Mouse (Mus musculus): Measurements from ENCODE around the gene Ctsc. TPM values are rescaled to one million over a fixed set of nuclear protein-coding genes. Genes with fewer than 3 reads are reported as not detected.

The Ctsc gene
- polyA plus RNA-seq, 1 experiment, result 6.5 TPM

DNA sequence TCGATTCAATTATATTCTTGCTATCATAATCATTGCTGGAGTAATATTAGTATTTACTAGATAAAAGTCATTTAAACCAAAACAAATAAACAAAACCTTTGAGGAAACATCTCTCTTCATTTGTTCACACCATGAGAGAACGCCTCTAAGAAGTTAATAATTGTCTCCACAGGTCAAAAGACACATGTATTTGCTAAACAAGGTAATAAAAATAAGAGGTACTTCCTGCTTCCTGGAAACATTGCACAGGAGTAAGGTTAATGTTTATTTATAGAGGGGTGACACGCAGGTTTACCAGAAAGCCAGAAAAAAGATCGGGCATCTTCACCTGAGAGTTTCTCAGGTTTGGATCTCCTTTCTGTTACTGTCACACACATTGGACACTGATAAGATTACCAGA, 16.1 kb upstream of the Ctsc start:
- DNase-seq (ENCODE audit: low read depth), result no peak
- TF ChIP-seq CTCF (IDR thresholded peaks at IDR 0.05; ENCODE audit: borderline replicate concordance, extremely low read depth, insufficient read depth, insufficient read length), result no peak
- no peak for TF ChIP-seq POLR2A (IDR thresholded peaks at IDR 0.05; ENCODE audit: borderline replicate concordance, extremely low read depth, insufficient read depth, insufficient read length, poor library complexity, severe bottlenecking)

GRCm38 (mm10) chr7:88264861-88265260, 13.0 kb upstream of the Ctsc start:
- DNase-seq (ENCODE audit: low read depth), result no peak
- TF ChIP-seq POLR2A (IDR thresholded peaks at IDR 0.05; ENCODE audit: borderline replicate concordance, extremely low read depth, insufficient read depth, insufficient read length, poor library complexity, severe bottlenecking) (no peak), CTCF (IDR thresholded peaks at IDR 0.05; ENCODE audit: borderline replicate concordance, extremely low read depth, insufficient read depth, insufficient read length) (no peak)

- TF ChIP-seq POLR2A (IDR thresholded peaks at IDR 0.05; ENCODE audit: borderline replicate concordance, extremely low read depth, insufficient read depth, insufficient read length, poor library complexity, severe bottlenecking) (no peak), CTCF (IDR thresholded peaks at IDR 0.05; ENCODE audit: borderline replicate concordance, extremely low read depth, insufficient read depth, insufficient read length) (no peak)
- DNase-seq (ENCODE audit: low read depth), result no peak
These were observed 8.0 kb upstream of the Ctsc start for GRCm38 (mm10) chr7:88269913-88270312.

DNA sequence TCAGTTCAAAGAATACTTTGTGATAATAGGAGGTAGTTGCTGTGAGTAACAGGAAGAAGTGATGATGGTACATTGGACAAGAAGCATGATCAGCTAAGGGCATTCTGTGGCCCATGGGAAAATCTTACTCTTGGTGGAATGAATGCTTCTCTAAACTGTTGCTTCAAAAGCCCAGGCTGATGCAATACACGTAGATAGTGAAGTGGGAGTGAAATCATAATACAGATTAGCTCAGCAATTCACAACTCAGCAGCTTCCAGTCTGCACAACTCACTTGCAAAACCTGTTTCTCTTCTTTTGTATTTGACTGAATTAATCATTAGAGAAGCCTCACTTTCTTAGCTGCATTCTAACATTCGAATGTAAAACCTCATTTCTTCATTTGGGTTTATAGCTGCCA, 6.4 kb upstream of the Ctsc start:
- no peak for TF ChIP-seq CTCF (IDR thresholded peaks at IDR 0.05; ENCODE audit: borderline replicate concordance, extremely low read depth, insufficient read depth, insufficient read length)
- TF ChIP-seq POLR2A (IDR thresholded peaks at IDR 0.05; ENCODE audit: borderline replicate concordance, extremely low read depth, insufficient read depth, insufficient read length, poor library complexity, severe bottlenecking), result no peak
- no peak for DNase-seq (ENCODE audit: low read depth)

DNA sequence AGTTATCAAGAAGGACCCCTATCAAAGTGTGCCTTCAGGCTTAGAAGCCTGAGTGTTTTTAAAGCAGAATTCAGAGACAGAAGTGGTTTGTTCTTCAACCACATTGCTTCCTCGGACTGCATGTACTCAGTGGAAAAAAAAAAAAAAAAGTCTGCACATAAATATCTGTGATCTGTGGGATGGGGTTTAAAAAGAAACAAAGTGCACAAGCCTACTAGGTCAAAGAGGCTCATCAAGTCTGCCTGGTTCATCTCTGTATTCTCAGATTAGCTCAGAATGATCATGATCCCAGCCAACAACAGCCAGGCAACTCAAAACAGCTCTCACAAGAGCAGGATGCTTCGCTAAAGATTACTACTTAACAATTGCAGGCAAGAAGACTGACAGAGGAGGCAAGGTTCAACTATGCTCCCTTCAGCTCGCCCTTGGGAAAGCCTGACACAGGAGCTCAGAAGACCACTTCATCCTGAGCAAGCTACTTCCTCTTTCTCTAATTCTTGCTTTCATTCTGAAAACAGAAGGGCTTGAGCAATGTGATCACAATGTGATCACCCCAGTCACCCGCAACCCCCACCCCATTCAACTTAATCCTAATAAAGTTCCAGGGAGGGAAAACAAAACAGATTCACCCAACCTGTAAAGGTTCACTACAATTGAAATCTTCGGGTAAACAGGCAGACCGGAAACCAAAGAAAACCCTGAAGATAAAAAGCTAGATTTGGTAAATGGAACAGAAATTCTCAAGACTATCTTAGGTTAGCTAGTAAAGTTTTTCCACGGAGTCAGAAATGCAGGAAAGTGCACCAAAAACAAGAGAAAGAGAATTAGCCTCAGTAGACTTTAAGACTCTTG, 745 bp upstream of the Ctsc start:
- DNase-seq (ENCODE audit: low read depth), result no peak
- TF ChIP-seq CTCF (IDR thresholded peaks at IDR 0.05; ENCODE audit: borderline replicate concordance, extremely low read depth, insufficient read depth, insufficient read length) (no peak), POLR2A (IDR thresholded peaks at IDR 0.05; ENCODE audit: borderline replicate concordance, extremely low read depth, insufficient read depth, insufficient read length, poor library complexity, severe bottlenecking) (no peak)

DNA sequence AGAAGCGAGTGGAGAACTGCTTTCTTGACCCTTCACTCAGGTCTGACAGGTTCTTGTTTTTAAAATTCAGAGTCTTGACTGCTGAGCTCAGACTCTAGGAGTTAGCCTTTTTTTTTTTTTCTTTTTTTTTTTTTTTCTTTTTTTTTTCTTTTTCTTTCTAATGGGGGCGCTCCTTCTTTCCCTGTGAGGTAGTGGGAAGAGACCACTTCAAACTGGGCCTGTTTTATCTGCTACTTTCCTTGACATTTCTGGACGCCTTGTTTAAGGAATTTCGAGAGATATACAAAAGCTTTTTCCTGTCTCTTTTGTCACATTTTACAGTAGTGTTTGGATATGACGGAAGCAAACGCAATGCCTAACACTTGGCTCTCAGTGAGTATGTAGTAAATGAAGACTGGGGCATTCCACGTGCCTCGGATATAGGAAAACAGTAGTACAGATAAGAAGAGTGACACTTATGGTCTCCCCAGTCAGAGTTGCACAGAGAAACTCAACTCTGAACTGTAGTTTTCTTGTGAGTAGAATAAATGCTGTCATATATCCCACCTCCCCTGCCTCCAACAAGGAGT, 827 bp downstream of the Ctsc start:
- no peak for DNase-seq (ENCODE audit: low read depth)
- TF ChIP-seq POLR2A (IDR thresholded peaks at IDR 0.05; ENCODE audit: borderline replicate concordance, extremely low read depth, insufficient read depth, insufficient read length, poor library complexity, severe bottlenecking) (no peak), CTCF (IDR thresholded peaks at IDR 0.05; ENCODE audit: borderline replicate concordance, extremely low read depth, insufficient read depth, insufficient read length) (no peak)

- no peak for DNase-seq (ENCODE audit: low read depth)
- no peak for TF ChIP-seq CTCF (IDR thresholded peaks at IDR 0.05; ENCODE audit: borderline replicate concordance, extremely low read depth, insufficient read depth, insufficient read length)
- no peak for TF ChIP-seq POLR2A (IDR thresholded peaks at IDR 0.05; ENCODE audit: borderline replicate concordance, extremely low read depth, insufficient read depth, insufficient read length, poor library complexity, severe bottlenecking)
These were observed 7.4 kb downstream of the Ctsc start for GRCm38 (mm10) chr7:88285276-88285675.

DNA sequence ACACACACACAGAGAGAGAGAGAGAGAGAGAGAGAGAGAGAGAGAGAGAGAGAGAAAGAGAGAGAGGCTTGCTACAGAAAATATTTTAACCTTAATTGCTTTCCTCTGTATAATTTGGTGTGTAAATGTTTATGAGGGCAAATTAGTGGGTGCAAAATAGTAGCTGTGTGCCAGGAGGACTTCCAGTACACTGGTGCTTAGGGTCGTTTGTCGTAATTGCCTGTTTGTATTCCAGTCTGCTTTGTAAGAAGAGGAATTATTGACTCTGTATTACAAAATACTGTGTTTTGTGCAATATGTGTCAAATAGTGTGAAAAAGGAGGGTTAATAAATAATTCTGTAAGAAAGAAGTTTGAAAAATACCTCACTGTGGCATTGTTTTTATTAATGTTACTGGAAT, 13.2 kb downstream of the Ctsc start:
- TF ChIP-seq POLR2A (IDR thresholded peaks at IDR 0.05; ENCODE audit: borderline replicate concordance, extremely low read depth, insufficient read depth, insufficient read length, poor library complexity, severe bottlenecking) (no peak), CTCF (IDR thresholded peaks at IDR 0.05; ENCODE audit: borderline replicate concordance, extremely low read depth, insufficient read depth, insufficient read length) (no peak)
- DNase-seq (ENCODE audit: low read depth), result no peak

GRCm38 (mm10) chr7:88292044-88292443, 14.2 kb downstream of the Ctsc start:
- TF ChIP-seq POLR2A (IDR thresholded peaks at IDR 0.05; ENCODE audit: borderline replicate concordance, extremely low read depth, insufficient read depth, insufficient read length, poor library complexity, severe bottlenecking), result no peak
- TF ChIP-seq CTCF (IDR thresholded peaks at IDR 0.05; ENCODE audit: borderline replicate concordance, extremely low read depth, insufficient read depth, insufficient read length), result no peak
- no peak for DNase-seq (ENCODE audit: low read depth)

DNA sequence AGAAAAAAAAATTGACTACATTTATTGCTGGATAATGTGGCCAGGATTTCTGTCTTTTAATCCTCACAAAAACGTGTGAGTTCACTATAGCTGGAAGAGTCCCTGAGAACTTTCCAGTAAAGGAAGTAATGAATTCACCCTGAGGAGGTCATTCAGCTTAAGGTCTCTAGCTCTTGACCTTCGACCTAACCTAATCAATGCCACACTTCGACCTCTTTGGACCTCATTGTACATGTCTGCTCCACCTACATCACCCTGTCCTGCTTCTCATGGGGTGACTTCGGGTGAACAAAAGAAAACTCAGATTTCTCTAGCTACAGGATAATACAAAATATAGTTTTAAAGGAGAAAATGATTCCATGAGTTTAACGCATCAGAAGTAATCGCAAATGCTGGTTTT, 16.0 kb downstream of the Ctsc start:
- no peak for DNase-seq (ENCODE audit: low read depth)
- no peak for TF ChIP-seq POLR2A (IDR thresholded peaks at IDR 0.05; ENCODE audit: borderline replicate concordance, extremely low read depth, insufficient read depth, insufficient read length, poor library complexity, severe bottlenecking)
- no peak for TF ChIP-seq CTCF (IDR thresholded peaks at IDR 0.05; ENCODE audit: borderline replicate concordance, extremely low read depth, insufficient read depth, insufficient read length)

DNA sequence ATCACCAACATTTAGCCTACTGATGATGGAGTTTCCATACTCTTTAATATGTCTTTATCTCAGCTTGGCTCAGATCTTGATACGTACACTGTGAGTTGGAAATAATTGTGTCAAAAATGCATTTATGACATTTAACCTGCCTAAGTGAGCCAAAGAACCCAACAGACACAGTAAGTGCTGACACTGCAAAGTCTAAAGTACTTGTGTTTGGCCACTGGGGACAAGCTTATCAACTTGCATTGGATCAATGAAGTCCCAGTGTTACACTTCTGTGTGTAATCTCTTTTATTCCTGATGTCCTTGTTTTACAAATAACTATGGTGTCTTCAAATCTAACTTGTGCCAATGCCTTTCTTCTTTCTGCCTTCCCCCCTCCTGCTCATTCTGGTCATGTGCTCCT, 18.1 kb downstream of the Ctsc start:
- DNase-seq (ENCODE audit: low read depth), result no peak
- TF ChIP-seq POLR2A (IDR thresholded peaks at IDR 0.05; ENCODE audit: borderline replicate concordance, extremely low read depth, insufficient read depth, insufficient read length, poor library complexity, severe bottlenecking) (no peak), CTCF (IDR thresholded peaks at IDR 0.05; ENCODE audit: borderline replicate concordance, extremely low read depth, insufficient read depth, insufficient read length) (no peak)

GRCm38 (mm10) chr7:88296932-88297331, 19.0 kb downstream of the Ctsc start:
- no peak for DNase-seq (ENCODE audit: low read depth)
- no peak for TF ChIP-seq CTCF (IDR thresholded peaks at IDR 0.05; ENCODE audit: borderline replicate concordance, extremely low read depth, insufficient read depth, insufficient read length)
- no peak for TF ChIP-seq POLR2A (IDR thresholded peaks at IDR 0.05; ENCODE audit: borderline replicate concordance, extremely low read depth, insufficient read depth, insufficient read length, poor library complexity, severe bottlenecking)
